Mouse (Mus musculus) neural tube, embryonic 13.5 days (tissue): ENCODE data around the gene Tom1l1. TPM values are rescaled to one million over a fixed set of nuclear protein-coding genes. Genes with fewer than 3 reads are reported as not detected.

Experiments used
- ATAC-seq: fragments of 200-750 bp; cut with Nextera tagmentation; 2 replicates; pipeline ENCODE4 v1.8.0; 2017; ENCODE audit warnings: low read depth, mild to moderate bottlenecking, moderate TSS enrichment, moderate library complexity
- H3K27ac ChIP-seq: fragments of 300-500 bp; sonication (generic); replicated peaks from 2 replicates; pipeline ENCODE4 v1.5.1; 2015; ENCODE audit warnings: moderate library complexity, mild to moderate bottlenecking, inconsistent platforms
- H3K27me3 ChIP-seq: fragments of 300-500 bp; sonication (generic); 2 replicates; pipeline ENCODE4 v1.6.1; 2015; ENCODE audit warnings: mild to moderate bottlenecking, inconsistent platforms
- H3K36me3 ChIP-seq: fragments of 300-500 bp; sonication (generic); 2 replicates; pipeline ENCODE4 v1.6.1; 2015; ENCODE audit warnings: mild to moderate bottlenecking, inconsistent platforms
- H3K4me1 ChIP-seq: fragments of 300-500 bp; sonication (generic); replicated peaks from 2 replicates; pipeline ENCODE4 v1.6.1; 2015; ENCODE audit warnings: inconsistent platforms
- H3K4me2 ChIP-seq: fragments of 300-500 bp; sonication (generic); 2 replicates; pipeline ENCODE4 v1.6.1; 2015; ENCODE audit warnings: inconsistent platforms, mild to moderate bottlenecking, moderate library complexity
- H3K4me3 ChIP-seq: fragments of 300-500 bp; sonication (generic); 2 replicates; pipeline ENCODE4 v1.5.1; 2015; ENCODE audit warnings: mild to moderate bottlenecking, inconsistent platforms
- H3K9ac ChIP-seq: fragments of 300-500 bp; sonication (generic); 2 replicates; pipeline ENCODE4 v1.6.1; 2015; ENCODE audit warnings: moderate library complexity, mild to moderate bottlenecking, inconsistent platforms
- H3K9me3 ChIP-seq: fragments of 300-500 bp; sonication (generic); 2 replicates; pipeline ENCODE4 v1.6.1; 2016; ENCODE audit warnings: inconsistent platforms
- WGBS: fragments of 180-500 bp; shearing (Covaris S2); methylation state at CpG from one replicate; pipeline ENCODE4 v1.1.7; 2015; 5-methylcytosine and 5-hydroxymethylcytosine counted together
- polyA plus RNA-seq: library from polyadenylated mRNA; unstranded; fragments of >200 nt; fragmentation: Nextera tagmentation; extraction: Ambion mirVana; gene quantifications from 2 replicates; pipeline ENCODE4 v1.2.1, GENCODE M21; 2015

Tom1l1 gene
- polyA plus RNA-seq, 1 experiment from 2014 or later: 21.4 TPM

DNA sequence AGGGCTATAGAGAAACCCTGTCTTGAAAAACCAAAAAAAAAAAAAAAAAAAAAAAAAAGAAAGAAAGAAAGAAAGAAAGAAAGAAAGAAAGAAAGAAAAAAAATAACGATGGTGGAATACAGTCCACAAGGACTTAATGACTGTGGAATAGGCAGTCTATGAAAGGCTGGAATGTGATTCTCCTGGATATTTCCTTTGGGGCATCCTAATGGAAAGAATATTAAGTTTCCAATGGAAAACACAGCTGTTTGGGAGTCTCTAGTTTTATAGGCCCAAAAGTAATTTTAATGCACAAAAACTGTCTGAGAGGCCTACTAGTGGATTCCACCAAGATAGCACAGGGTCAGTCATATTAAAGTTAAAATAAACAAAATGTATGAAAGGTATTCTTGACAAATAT lies 92.3 kb downstream of the Tom1l1 start:
- Histone ChIP-seq H3K36me3 (peaks cover 43% of the 10 kb centered on the region), H3K4me2 (no peak overlapping the region), H3K9me3 (no peaks in the 10 kb centered on the region), H3K27ac (no peak overlapping the region), H3K4me1 (no peaks in the 10 kb centered on the region), H3K27me3 (no peaks in the 10 kb centered on the region), H3K9ac (no peak overlapping the region), H3K4me3 (no peak overlapping the region)
- ATAC-seq: no peak
- 85% methylated on average over 1 of the region's 1 CpGs for WGBS

Other genes with a start within 250 kb of the Tom1l1 start
- 23.0 and 24.9 TPM in 2 replicates for gene Stxbp4, start 50.3 kb downstream of the Tom1l1 start, polyA plus RNA-seq
- 38.5 and 43.4 TPM in 2 replicates for gene Cox11, start 50.2 kb downstream of the Tom1l1 start, polyA plus RNA-seq